In genomic region chr13:90885856-90886532, GRCm38 (mm10) we compare ENCODE assay signal across 8 mouse cellular contexts. TPM values are rescaled to one million over a fixed set of nuclear protein-coding genes. Genes with fewer than 3 reads are reported as not detected.
DNase-seq lines count a peak whose midpoint lies in the region; ATAC-seq and TF ChIP-seq lines count a peak whose summit lies in the region.

No protein-coding gene starts in this region.

- H3K9ac ChIP-seq in intestine, embryonic 16.5 days (ENCODE audit: low read depth, low read length): 0 out of 2 replicates have a peak overlapping the region, but pooled peaks have one; percentile 8

- TF ChIP-seq CTCF in testis, adult 2 months (IDR thresholded peaks at IDR 0.05; ENCODE audit: control insufficient read depth, insufficient read depth, insufficient replicate concordance, low read depth, low read length): no peak

- H3K9me3 ChIP-seq in intestine, embryonic 16.5 days (ENCODE audit: control insufficient read depth, low read length): no peaks in the 10 kb centered on the region

- no peaks in the 10 kb centered on the region; the same call in 1 of the 2 replicates for H3K36me3 ChIP-seq in testis, adult 2 months (ENCODE audit: control insufficient read depth, insufficient read depth, low read length)
- H3K36me3 ChIP-seq in intestine, embryonic 16.5 days (ENCODE audit: control insufficient read depth, insufficient read depth, low read length): no peaks in the 10 kb centered on the region

- DNase-seq in testis, postnatal 10 days (ENCODE audit: low spot score): no peak
- peak; percentile 58 to 72 for DNase-seq in heart, adult 18-20 months
- no peak for DNase-seq in adrenal gland, adult 8-10 months
- no peak for DNase-seq in adipocyte (ENCODE audit: low spot score)
- DNase-seq in left cerebral cortex, adult 8-10 months (ENCODE audit: low spot score in 2 of 2): no peak

- no peaks in the 10 kb centered on the region for H3K27me3 ChIP-seq in testis, adult 2 months (ENCODE audit: control insufficient read depth, insufficient read depth, low read length)
- no peaks in the 10 kb centered on the region for H3K27me3 ChIP-seq in intestine, embryonic 16.5 days (replicated peaks; ENCODE audit: control insufficient read depth, insufficient read depth, low read length)

- ATAC-seq in intestine, embryonic 16.5 days: peak; percentile 58
- ATAC-seq in megakaryocyte progenitor cell, adult 5-6 weeks (replicated peaks; ENCODE audit: poor library complexity): peak; percentile 22

- H3K4me3 ChIP-seq in testis, adult 2 months (ENCODE audit: control insufficient read depth, low read depth, low read length): peak overlapping the region; percentile 76
- peak overlapping the region; percentile 32 for H3K4me3 ChIP-seq in intestine, embryonic 16.5 days (ENCODE audit: low read length)

- no peak for TF ChIP-seq POLR2A in testis, adult 2 months (IDR thresholded peaks at IDR 0.05; ENCODE audit: control insufficient read depth, low read depth, low read length)

- H3K4me2 ChIP-seq in intestine, embryonic 16.5 days (ENCODE audit: low read depth, low read length): peak overlapping the region; percentile 64

- H3K4me1 ChIP-seq in testis, adult 2 months (ENCODE audit: control insufficient read depth, insufficient read depth, low read length): 0 out of 2 replicates have a peak, but pooled peaks cover 3% of the 10 kb centered on the region
- peaks cover 8% of the 10 kb centered on the region; the same call in 1 of the 2 replicates for H3K4me1 ChIP-seq in intestine, embryonic 16.5 days (ENCODE audit: control insufficient read depth, insufficient read depth, low read length)

- H3K27ac ChIP-seq in testis, adult 2 months (ENCODE audit: control insufficient read depth, insufficient read depth, low read depth, low read length): no peak overlapping the region; the same call in 1 of the 2 replicates
- H3K27ac ChIP-seq in intestine, embryonic 16.5 days (ENCODE audit: low read length): no peak overlapping the region

- 43% methylated on average over 13 of the region's 13 CpGs for WGBS in intestine, embryonic 16.5 days

RNA-seq across cellular contexts. Expression of gene Atp6ap1l, which starts 19.2 kb away (rescaled TPM):
- polyA plus RNA-seq in testis, adult 2 months (2012; rRNA removed): 171 and 184 TPM in 2 replicates
- total RNA-seq in heart, adult 18-20 months (2021): not detected
- not detected in 2 replicates for polyA plus RNA-seq in intestine, embryonic 16.5 days (2015; fragmentation: Nextera tagmentation; extraction: Ambion mirVana)
- not detected in 2 replicates for total RNA-seq in megakaryocyte progenitor cell, adult 5-6 weeks (2015)
- total RNA-seq in megakaryocyte progenitor cell, adult 5-6 weeks (2017): not detected in 2 replicates
- under 1 TPM in 1 of 4 experiments, not detected in 3; 0.20 TPM for total RNA-seq in adrenal gland, adult 8-10 months (2022)
- total RNA-seq in left cerebral cortex, adult 8-10 months (2022): 10 to 100 TPM; 22.5 to 27.0 (median 24.9) TPM

RNA-seq across cellular contexts. Expression of gene Rps23, which starts 36.8 kb away (rescaled TPM):
- polyA plus RNA-seq in testis, adult 2 months (2012; rRNA removed): 172 and 177 TPM in 2 replicates
- 100 to 1,000 TPM; 170 to 197 TPM for total RNA-seq in heart, adult 18-20 months (2021)
- 163 and 165 TPM in 2 replicates for polyA plus RNA-seq in intestine, embryonic 16.5 days (2015; fragmentation: Nextera tagmentation; extraction: Ambion mirVana)
- 2,184 and 2,282 TPM in 2 replicates for total RNA-seq in megakaryocyte progenitor cell, adult 5-6 weeks (2015)
- 1,741 and 2,365 TPM in 2 replicates for total RNA-seq in megakaryocyte progenitor cell, adult 5-6 weeks (2017)
- total RNA-seq in adrenal gland, adult 8-10 months (2022): 100 to 1,000 TPM; 258 to 409 (median 335) TPM
- 100 to 1,000 TPM; 163 to 269 (median 221) TPM for total RNA-seq in left cerebral cortex, adult 8-10 months (2022)

Comparison
In these comparisons a context has a peak if more than half of its experiments do, and no peak if none do; other contexts are left out.
1. DNase-seq: peak in heart, adult 18-20 months (2 of 2); none in testis, postnatal 10 days (single experiment), adrenal gland, adult 8-10 months (single experiment), adipocyte (single experiment) and left cerebral cortex, adult 8-10 months (0 of 2).
2. RNA of gene Atp6ap1l, which starts 19.2 kb away (total RNA-seq): 22.5 to 27.0 TPM in left cerebral cortex, adult 8-10 months; 0.20 TPM in adrenal gland, adult 8-10 months, not detected in heart, adult 18-20 months and not detected in megakaryocyte progenitor cell, adult 5-6 weeks; every median in the first group is over 10 times any median in the second.
3. RNA of gene Rps23, which starts 36.8 kb away (total RNA-seq): 1,741 to 2,365 TPM in megakaryocyte progenitor cell, adult 5-6 weeks; 258 to 409 TPM in adrenal gland, adult 8-10 months, 163 to 269 TPM in left cerebral cortex, adult 8-10 months and 170 to 197 TPM in heart, adult 18-20 months; every median in the first group is over 4 times any median in the second.